Mouse (Mus musculus): Measurements from ENCODE around the gene Cyp4a12a. TPM values are rescaled to one million over a fixed set of nuclear protein-coding genes. Genes with fewer than 3 reads are reported as not detected.

The Cyp4a12a gene
- not detected for total RNA-seq (2023)

DNA sequence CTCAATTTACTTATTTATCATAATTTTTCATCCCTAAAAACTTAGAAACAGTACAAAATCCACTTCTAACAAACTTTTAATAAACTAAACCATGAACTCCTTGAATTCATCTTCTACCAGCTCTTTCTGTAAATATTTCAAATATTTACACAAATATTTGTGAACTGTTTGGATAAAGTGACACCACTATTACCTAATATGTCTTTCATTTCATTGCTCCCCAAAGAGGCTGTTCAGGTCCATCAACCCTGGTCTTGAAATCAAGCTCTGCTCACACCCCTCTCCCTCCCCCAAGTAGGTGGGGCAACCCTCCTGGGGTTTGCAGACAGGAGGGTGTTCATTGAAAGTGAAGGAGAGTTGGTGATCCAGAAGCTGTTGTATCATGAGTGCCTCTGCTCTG lies at the start of gene Cyp4a12a:
Cyp4a12a (plus strand) TSS at position 301 of the 400 bp plus-strand sequence.

Other genes starting within 250 kb of the Cyp4a12a start
- gene Tal1, start 242.6 kb upstream of the Cyp4a12a start, total RNA-seq (2023), result 1.1 TPM
- gene Pdzk1ip1, start 210.3 kb upstream of the Cyp4a12a start, total RNA-seq (2023), result 0.94 TPM
- gene Cyp4x1, start 164.8 kb upstream of the Cyp4a12a start, total RNA-seq (2023), result not detected
- gene Cyp4a29, start 57.0 kb upstream of the Cyp4a12a start, total RNA-seq (2023), result not detected
- gene Cyp4a12b, start 112.6 kb downstream of the Cyp4a12a start, total RNA-seq (2023), result not detected
- gene Cyp4a30b, start 153.6 kb downstream of the Cyp4a12a start, total RNA-seq (2023), result not detected
- not detected for gene Cyp4a14, start 197.1 kb downstream of the Cyp4a12a start, total RNA-seq (2023)
- not detected for gene Cyp4a10, start 219.2 kb downstream of the Cyp4a12a start, total RNA-seq (2023)